Comparison of ENCODE assay signal across 10 mouse cellular contexts in the genomic region with DNA sequence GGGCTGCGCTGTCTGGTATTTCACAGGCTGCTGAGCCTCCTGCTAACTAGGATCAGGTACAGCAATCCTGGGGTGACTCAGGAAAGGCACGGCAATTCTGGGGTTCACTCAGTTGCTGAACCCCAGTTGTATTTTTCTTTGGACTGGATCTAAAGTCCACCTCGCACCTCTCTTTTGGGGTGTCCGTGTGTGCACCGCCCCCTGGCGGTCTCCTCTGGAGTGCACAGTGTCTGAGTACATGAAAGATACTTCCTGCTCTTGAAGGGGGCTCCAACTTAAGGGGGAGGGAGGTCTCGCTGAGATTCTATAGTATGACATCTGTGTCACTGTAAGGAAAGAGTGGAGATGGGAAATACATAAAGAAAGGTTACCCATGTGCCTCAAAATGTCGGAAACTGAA.
A peak's percentile ranks its signal among the peaks of the same experiment; 100 is the strongest.
DNase-seq lines count a peak whose midpoint lies in the region; ATAC-seq and TF ChIP-seq lines count a peak whose summit lies in the region.
"Had no signal": no experiment of that assay in that cellular context is flagged by ENCODE, and none has a peak within 500 bp of the region (broad histone marks: within the 10 kb centered on the region; RNA-seq: fewer than 3 reads in every experiment).

No protein-coding gene starts in this region.

- H3K9me3 ChIP-seq in forebrain, embryonic 10.5 days = no peaks in the 10 kb centered on the region
- H3K9me3 ChIP-seq in forebrain, embryonic 13.5 days (replicated peaks) = no peaks in the 10 kb centered on the region
- no peaks in the 10 kb centered on the region for H3K9me3 ChIP-seq in liver, embryonic 14.5 days (ENCODE audit: control insufficient read depth, low read length)
- no peaks in the 10 kb centered on the region for H3K9me3 ChIP-seq in liver, embryonic 11.5 days (ENCODE audit: control insufficient read depth, low read length)
- H3K9me3 ChIP-seq: heart, embryonic 12.5 days had no signal

- WGBS in forebrain, embryonic 10.5 days = 56% methylated on average over 8 of the region's 8 CpGs
- 54% methylated on average over 8 of the region's 8 CpGs for WGBS in forebrain, embryonic 13.5 days
- 43% methylated on average over 8 of the region's 8 CpGs for WGBS in liver, embryonic 14.5 days (ENCODE audit: insufficient replicate concordance)
- WGBS in liver, embryonic 11.5 days = 52% methylated on average over 8 of the region's 8 CpGs

- peaks cover 10% of the 10 kb centered on the region; the same call in 1 of the 2 replicates for H3K27me3 ChIP-seq in forebrain, embryonic 10.5 days (ENCODE audit: poor library complexity, severe bottlenecking)
- H3K27me3 ChIP-seq in forebrain, embryonic 13.5 days = no peaks in the 10 kb centered on the region
- no peaks in the 10 kb centered on the region for H3K27me3 ChIP-seq in liver, embryonic 14.5 days (ENCODE audit: control insufficient read depth, insufficient read depth, low read length)
- no peaks in the 10 kb centered on the region for H3K27me3 ChIP-seq in liver, embryonic 11.5 days (replicated peaks; ENCODE audit: control insufficient read depth, insufficient read depth, low read length)
- H3K27me3 ChIP-seq: heart, embryonic 12.5 days had no signal

- TF ChIP-seq EP300 in liver, embryonic 14.5 days (IDR thresholded peaks at IDR 0.05; ENCODE audit: low read depth) = no peak

- DNase-seq in forebrain, embryonic 10.5 days (ENCODE audit: extremely low spot score, low spot score) = peak; percentile 34
- DNase-seq in liver, embryonic 14.5 days (ENCODE audit: low read depth in 3 of 3, low spot score in 3 of 3) = no peak
- DNase-seq in liver, embryonic 11.5 days (ENCODE audit: low spot score) = no peak
- peak; percentile 35 for DNase-seq in R1 (ENCODE audit: low read depth, low spot score)
- DNase-seq in layer of hippocampus, adult 9-10 months (ENCODE audit: low spot score) = no peak
- DNase-seq in ovary, postnatal 14 days (ENCODE audit: low spot score) = no peak

- no peak overlapping the region for H3K27ac ChIP-seq in forebrain, embryonic 10.5 days
- no peak overlapping the region for H3K27ac ChIP-seq in forebrain, embryonic 13.5 days
- H3K27ac ChIP-seq in liver, embryonic 14.5 days = no peak overlapping the region
- no peak overlapping the region for H3K27ac ChIP-seq in liver, embryonic 11.5 days (ENCODE audit: low read depth, low read length)

- no peak overlapping the region for H3K4me3 ChIP-seq in forebrain, embryonic 10.5 days
- H3K4me3 ChIP-seq in forebrain, embryonic 13.5 days = no peak overlapping the region
- H3K4me3 ChIP-seq in liver, embryonic 14.5 days (ENCODE audit: insufficient read depth in 1 of 2, low read depth in 2 of 2, low read length in 2 of 2) = no peak overlapping the region
- H3K4me3 ChIP-seq in liver, embryonic 11.5 days (ENCODE audit: low read depth, low read length) = no peak overlapping the region
- H3K4me3 ChIP-seq: heart, embryonic 12.5 days; myocyte had no signal

- H3K36me3 ChIP-seq in forebrain, embryonic 10.5 days (replicated peaks) = no peaks in the 10 kb centered on the region
- H3K36me3 ChIP-seq in forebrain, embryonic 13.5 days (ENCODE audit: poor library complexity, severe bottlenecking) = no peaks in the 10 kb centered on the region
- no peaks in the 10 kb centered on the region for H3K36me3 ChIP-seq in liver, embryonic 14.5 days (replicated peaks; ENCODE audit: control insufficient read depth, insufficient read depth, low read depth)
- H3K36me3 ChIP-seq in liver, embryonic 11.5 days (ENCODE audit: control insufficient read depth, insufficient read depth, low read length) = no peaks in the 10 kb centered on the region
- H3K36me3 ChIP-seq: heart, embryonic 12.5 days had no signal

- ATAC-seq in forebrain, embryonic 13.5 days = no peak
- ATAC-seq in liver, embryonic 14.5 days (ENCODE audit: insufficient read depth) = no peak
- no peak for ATAC-seq in liver, embryonic 11.5 days (replicated peaks; ENCODE audit: low FRiP score)
- peak; percentile 64; the same call in 1 of the 2 replicates for ATAC-seq in megakaryocyte-erythroid progenitor cell, adult 5-6 weeks (replicated peaks; ENCODE audit: low FRiP score, low TSS enrichment, poor library complexity, severe bottlenecking)

- no peak overlapping the region for H3K9ac ChIP-seq in forebrain, embryonic 13.5 days
- no peak overlapping the region for H3K9ac ChIP-seq in liver, embryonic 14.5 days (replicated peaks)
- H3K9ac ChIP-seq in liver, embryonic 11.5 days (ENCODE audit: low read depth, low read length) = no peak overlapping the region
- H3K9ac ChIP-seq: heart, embryonic 12.5 days had no signal

- H3K4me2 ChIP-seq in forebrain, embryonic 13.5 days = no peak overlapping the region
- no peak overlapping the region for H3K4me2 ChIP-seq in liver, embryonic 14.5 days (ENCODE audit: low read depth)
- no peak overlapping the region for H3K4me2 ChIP-seq in liver, embryonic 11.5 days
- H3K4me2 ChIP-seq: heart, embryonic 12.5 days had no signal

- TF ChIP-seq CTCF in liver, embryonic 14.5 days (IDR thresholded peaks at IDR 0.05; ENCODE audit: low read depth) = peak; percentile 63

- peaks cover 20% of the 10 kb centered on the region for H3K4me1 ChIP-seq in forebrain, embryonic 10.5 days
- peaks cover 24% of the 10 kb centered on the region for H3K4me1 ChIP-seq in forebrain, embryonic 13.5 days
- H3K4me1 ChIP-seq in liver, embryonic 14.5 days (replicated peaks; ENCODE audit: control insufficient read depth in 2 of 2, insufficient read depth in 2 of 2, low read length in 1 of 2) = no peaks in the 10 kb centered on the region
- no peaks in the 10 kb centered on the region for H3K4me1 ChIP-seq in liver, embryonic 11.5 days (replicated peaks; ENCODE audit: control insufficient read depth, insufficient read depth, low read length)

Comparison
In these comparisons a context has a peak if more than half of its experiments do, and no peak if none do; other contexts are left out.
1. DNase-seq: peak in forebrain, embryonic 10.5 days (single experiment) and R1 (single experiment); none in liver, embryonic 14.5 days (0 of 3), liver, embryonic 11.5 days (single experiment), layer of hippocampus, adult 9-10 months (single experiment) and ovary, postnatal 14 days (single experiment).